Mouse (Mus musculus) lung, postnatal 36 days (tissue): Measurements from ENCODE around the gene Zdhhc12.
"Not testable (repeated sequence)": the region's sequence is repeated elsewhere in the genome, so short reads cannot be mapped to it uniquely, and the experiment has no call there.

Experiments
- DNase-seq: peaks from one replicate; pipeline ENCODE4 v3.0.0; 2022; ENCODE audit warnings: mixed read lengths

Gene Zdhhc12

GRCm38 (mm10) chr2:30093471-30094207 lies at the start of gene Zdhhc12:
TSS of gene Zdhhc12 (minus strand) at chr2:30093648.
- peak; percentile 98 for DNase-seq

DNA sequence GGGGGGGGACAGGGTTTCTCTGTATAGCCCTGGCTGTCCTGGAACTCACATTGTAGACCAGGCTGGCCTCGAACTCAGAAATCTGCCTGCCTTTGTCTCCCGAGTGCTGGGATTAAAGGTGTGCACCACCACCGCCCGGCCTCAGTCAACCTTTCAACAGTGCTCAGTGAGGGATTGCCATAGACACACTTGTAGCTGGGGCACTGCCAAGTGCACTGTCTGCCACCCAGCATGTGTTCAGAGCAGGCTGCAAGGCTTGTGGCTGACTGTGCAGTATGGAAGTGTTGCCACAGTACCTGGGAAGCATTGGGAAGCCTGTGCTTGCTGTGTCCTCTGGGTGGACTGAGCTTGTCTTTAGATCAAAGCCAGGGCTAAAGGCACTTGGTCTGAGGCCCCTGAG lies 46.6 kb upstream of the Zdhhc12 start:
- DNase-seq, result not testable (repeated sequence)

DNA sequence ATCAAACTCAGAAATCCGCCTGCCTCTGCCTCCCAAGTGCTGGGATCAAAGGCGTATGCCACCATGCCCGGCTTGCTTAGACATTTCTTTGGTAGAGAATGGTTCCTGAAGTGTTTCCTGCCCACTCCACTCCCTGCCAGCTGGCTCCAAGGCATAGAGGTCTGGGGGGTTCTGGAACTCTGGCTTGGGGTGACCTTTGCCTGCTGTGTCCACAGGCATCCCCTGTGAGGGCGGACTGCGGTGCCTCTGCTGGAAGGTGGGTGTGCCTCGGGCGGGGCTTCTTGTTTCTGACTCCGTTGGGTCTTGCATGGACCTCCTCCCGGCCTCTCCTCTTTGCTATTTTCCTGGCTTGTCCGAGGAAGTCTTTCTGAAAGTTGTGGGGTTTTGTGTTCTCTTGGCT lies 43.0 kb upstream of the Zdhhc12 start:
- DNase-seq, result no peak

GRCm38 (mm10) chr2:30134928-30135620 lies 41.6 kb upstream of the Zdhhc12 start:
- DNase-seq, result peak; percentile 19

DNA sequence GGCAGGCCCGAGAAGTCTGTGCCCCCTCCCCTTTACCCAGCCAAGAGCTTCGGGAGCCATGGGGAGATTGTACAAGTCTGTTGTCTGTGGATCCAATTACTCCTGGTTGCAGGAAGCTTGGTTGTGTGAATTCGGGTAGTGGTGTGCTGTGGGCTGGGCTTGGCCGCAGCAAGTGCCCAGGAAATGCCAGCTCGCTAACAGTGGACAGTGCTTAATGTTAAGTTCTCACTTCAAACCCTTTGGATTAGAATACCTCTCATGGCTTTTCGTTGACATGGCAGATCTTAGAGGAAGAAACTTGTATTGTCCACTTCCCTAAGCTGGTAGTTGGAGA lies 40.9 kb upstream of the Zdhhc12 start:
- DNase-seq, result peak; percentile 23

- peak; percentile 100 for DNase-seq
Observed at GRCm38 (mm10) chr2:30133613-30134377, 40.3 kb upstream of the Zdhhc12 start, which contains the start of gene Tbc1d13. TSS of gene Tbc1d13 (plus strand) at chr2:30133746.

GRCm38 (mm10) chr2:30132801-30133612 lies 39.6 kb upstream of the Zdhhc12 start:
- DNase-seq, result peak; percentile 64

DNA sequence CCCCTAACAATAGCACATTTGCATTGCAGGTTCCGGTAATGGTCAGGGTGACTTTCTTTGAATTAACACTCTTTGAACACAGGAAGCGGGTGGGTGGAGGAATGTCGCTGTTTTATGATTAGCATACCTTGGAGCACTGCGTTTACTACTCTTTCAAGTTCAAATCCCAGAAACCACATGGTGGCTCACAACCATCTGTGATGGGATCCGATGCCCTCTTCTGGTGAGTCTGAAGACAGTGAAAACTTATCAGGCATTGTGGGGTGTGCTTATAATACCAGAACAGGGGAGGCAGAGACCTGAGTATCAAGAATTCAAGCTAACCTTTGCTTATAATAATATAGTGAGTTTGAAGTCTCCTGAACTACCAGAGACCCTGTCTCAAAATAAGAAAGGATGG lies 37.8 kb upstream of the Zdhhc12 start:
- DNase-seq, result not testable (repeated sequence)

DNA sequence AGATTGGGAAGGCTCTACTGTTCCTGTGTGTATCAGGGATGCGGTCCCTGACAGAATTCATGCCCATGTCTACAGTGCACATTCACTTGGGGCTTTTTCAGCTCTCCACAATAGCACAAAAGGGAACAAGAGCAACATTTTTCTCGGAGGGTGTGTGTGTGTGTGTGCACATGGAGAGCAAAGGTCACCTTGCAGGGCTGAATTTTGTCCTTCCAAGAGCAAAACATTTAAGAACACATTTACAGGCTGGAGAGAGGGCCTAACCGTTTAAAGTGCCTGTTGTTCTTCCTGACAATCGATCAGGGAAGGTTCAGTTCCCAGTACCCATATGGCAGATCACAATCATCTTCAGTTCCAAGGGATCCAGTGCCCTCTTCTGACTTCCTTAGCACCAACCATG lies 36.7 kb upstream of the Zdhhc12 start:
- no peak for DNase-seq

GRCm38 (mm10) chr2:30128789-30129188 lies 35.3 kb upstream of the Zdhhc12 start:
- DNase-seq, result peak; percentile 86

DNA sequence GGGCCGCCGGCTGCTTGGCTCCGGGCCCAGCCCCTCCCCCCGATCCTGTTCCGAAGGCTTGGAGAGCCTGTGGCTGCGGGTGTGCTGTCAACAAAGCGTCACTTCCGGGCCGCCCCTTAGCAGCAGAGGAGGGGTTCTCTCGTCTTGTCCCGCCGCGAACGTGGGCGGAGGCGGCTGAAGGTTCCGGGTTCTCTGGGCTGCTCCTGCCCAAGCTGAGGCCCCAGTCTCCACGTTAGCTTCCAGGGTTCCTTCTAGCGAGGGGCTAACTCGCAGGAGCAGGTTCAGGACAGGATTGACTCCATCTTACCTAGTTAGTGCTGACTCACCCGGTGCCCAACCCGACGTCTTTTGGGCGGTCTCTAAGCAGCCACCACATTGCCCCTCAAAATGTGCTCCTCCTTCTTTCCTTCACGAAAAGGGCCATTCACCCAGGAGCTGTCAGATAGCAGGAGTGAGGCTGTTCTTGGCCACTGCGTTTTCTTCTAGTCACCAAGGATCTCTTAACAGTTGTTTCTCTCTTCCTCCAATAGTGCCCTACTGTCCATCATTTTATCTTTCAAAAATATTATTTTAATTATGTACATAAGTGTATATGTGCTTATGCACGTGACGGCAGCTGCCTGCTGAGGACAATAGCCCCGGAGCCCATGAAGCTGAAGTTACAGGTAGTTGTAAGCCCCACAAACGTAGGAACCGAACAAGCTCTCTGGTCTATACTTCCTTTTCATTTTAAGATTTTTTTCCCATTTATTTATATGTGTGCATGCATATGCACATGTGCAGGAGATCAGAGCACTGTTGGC lies 31.2 kb upstream of the Zdhhc12 start, which contains the start of gene Zer1:
Gene Zer1 (minus strand): TSS at position 114 of the 803 bp plus-strand sequence.
- peak; percentile 98 for DNase-seq

- no peak for DNase-seq
Observed at GRCm38 (mm10) chr2:30123729-30124471, 30.5 kb upstream of the Zdhhc12 start.

- no peak for DNase-seq
Observed at GRCm38 (mm10) chr2:30122766-30123165, 29.3 kb upstream of the Zdhhc12 start.

- no peak for DNase-seq
Observed at GRCm38 (mm10) chr2:30120269-30120668, 26.8 kb upstream of the Zdhhc12 start.

- DNase-seq, result peak; percentile 30
Observed at GRCm38 (mm10) chr2:30119641-30120051, 26.2 kb upstream of the Zdhhc12 start.

GRCm38 (mm10) chr2:30112564-30112963 lies 19.1 kb upstream of the Zdhhc12 start:
- no peak for DNase-seq

- DNase-seq, result no peak
Observed at GRCm38 (mm10) chr2:30111500-30111899, 18.1 kb upstream of the Zdhhc12 start.

DNA sequence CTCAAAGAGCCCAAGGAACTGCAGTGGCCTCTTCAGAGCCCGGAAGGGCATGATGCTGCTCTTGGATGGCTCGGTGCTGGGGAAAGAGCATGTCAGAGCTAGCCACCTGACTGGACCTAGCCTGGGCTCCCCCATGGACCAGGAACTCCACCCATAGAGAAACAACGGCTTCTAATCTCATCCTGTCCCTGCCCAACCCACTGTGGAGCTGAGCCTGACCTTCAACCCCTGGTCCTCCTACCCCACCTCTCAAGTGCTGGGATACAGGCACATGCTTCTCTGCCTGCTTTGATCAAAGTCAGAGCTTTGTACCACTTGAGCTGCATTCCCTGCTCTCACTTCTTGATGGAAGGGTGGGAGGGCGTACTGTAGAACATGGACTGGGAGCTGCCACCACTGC lies 14.8 kb upstream of the Zdhhc12 start:
- no peak for DNase-seq

- DNase-seq, result no peak
Observed at GRCm38 (mm10) chr2:30107646-30108045, 14.2 kb upstream of the Zdhhc12 start.

DNA sequence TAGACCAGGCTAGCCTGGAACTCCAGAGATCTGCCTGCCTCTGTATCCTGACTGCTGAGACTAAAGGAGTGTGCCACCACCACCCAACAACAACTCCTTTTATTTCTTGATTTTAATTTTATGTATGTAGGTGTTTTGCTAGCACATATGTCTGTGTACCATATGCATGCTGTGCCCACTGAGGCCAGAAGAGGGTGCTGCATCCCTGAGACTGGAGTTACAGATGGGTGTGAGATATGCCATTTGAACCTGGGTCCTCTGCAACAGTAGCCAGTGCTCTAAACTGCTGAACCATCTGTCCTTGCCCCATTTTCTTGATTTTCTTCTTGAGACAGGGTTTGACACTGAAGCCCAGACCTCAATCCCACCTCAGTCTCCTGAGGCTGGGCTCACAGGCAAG lies 12.9 kb upstream of the Zdhhc12 start:
- peak; percentile 71 for DNase-seq

DNA sequence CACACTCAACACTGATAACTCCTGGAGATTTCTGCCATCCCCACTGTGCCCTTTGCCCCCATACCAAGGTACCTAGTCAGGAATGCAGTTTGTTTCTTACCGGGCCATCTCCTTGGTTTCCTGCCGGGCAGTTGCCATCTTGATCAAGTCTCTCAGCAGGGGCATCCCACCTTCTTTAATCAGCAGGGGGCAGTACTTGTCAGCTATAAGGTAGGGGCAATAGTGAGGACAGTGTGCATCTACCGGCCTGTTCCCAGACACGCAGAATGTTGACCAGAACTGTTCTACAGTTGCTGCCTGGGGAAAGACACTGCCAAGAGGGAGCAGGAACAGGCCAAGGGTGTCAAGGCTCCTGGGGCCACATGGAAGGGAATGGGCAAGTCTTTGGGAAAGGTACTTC lies 6.8 kb upstream of the Zdhhc12 start:
- no peak for DNase-seq
